Mouse (Mus musculus): ENCODE results near the gene Cfap61. TPM values are rescaled to one million over a fixed set of nuclear protein-coding genes. Genes with fewer than 3 reads are reported as not detected.

The Cfap61 gene
- polyA plus RNA-seq, 1 experiment from 2014 or later: 2.2 TPM

DNA sequence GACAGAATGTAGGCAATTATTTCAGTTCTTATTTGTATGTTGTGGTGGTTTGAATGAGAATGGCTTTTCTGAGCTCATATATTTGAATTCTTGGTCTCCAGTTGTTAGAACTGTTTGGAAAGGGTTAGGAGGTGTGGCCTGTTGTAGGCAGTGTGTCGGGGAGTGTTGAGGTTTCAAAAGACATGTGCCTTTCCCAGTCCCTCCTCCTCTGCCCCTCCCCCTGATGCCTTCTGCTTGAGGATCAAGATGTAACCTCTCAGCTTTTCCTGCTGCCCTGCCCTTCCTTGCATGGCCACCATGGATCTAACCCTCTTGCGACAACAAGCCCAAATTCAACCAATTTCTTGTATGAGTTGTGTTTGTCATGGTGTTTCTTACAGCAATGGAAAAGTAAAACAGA lies 53.2 kb downstream of the Cfap61 start:
- WGBS: 79% methylated on average over 2 of the region's 2 CpGs
- peaks cover under 1% of the 10 kb centered on the region; the same call in 1 of the 2 replicates for H3K4me1 ChIP-seq (replicated peaks)
- no peaks in the 10 kb centered on the region; the same call in 1 of the 2 replicates for H3K27me3 ChIP-seq

DNA sequence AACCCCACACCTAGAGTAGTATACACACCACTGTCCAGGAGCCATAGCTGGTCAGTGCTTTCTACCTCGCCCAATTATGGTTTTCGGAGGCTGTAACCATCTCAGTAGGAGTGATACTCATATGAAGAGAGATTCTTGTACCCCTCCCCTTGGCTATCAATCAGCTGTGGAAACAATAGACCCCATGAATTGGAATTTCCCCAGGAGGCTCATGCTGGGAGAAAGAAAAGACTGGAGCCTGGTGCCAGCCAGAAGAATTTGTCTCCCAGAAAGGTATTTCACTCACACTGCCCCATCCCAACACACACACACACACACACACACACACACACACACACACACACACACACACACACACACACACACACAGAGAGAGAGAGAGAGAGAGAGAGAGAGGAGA lies 55.9 kb downstream of the Cfap61 start:
- H3K36me3 ChIP-seq: no peaks in the 10 kb centered on the region
- WGBS: 49% methylated on average over 2 of the region's 2 CpGs
- H3K4me3 ChIP-seq: no peak overlapping the region
- H3K4me1 ChIP-seq (replicated peaks): no peaks in the 10 kb centered on the region
- H3K27ac ChIP-seq (replicated peaks): no peak overlapping the region
- H3K4me2 ChIP-seq: no peak overlapping the region
- H3K27me3 ChIP-seq: no peaks in the 10 kb centered on the region; the same call in 1 of the 2 replicates
- H3K9ac ChIP-seq: no peak overlapping the region
- no peaks in the 10 kb centered on the region for H3K9me3 ChIP-seq
- no peak for ATAC-seq (ENCODE audit: low read depth)

More for the DNA sequence above, 53.2 kb downstream of the Cfap61 start:
- Histone ChIP-seq H3K9ac (no peak overlapping the region), H3K27ac (replicated peaks) (no peak overlapping the region), H3K4me2 (no peak overlapping the region), H3K36me3 (no peaks in the 10 kb centered on the region), H3K4me3 (no peak overlapping the region), H3K9me3 (no peaks in the 10 kb centered on the region)
- no peak for ATAC-seq (ENCODE audit: low read depth)

DNA sequence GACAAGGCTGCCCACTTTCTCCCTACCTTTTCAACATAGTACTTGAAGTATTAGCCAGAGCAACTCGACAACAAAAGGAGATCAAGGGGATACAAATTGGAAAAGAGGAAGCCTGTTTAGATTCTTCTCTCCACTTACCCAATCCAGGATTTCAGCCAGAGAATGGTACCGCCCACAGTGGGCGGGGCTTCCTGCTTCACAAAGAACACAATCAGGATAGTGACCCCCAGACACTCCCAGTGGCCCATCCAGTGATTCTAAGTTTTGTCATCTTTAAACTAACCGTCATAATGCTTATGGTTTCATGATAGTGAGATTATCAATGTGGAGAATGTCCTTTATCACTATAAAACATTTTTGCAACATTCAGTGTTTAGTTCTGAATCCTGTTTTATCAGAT lies 61.9 kb downstream of the Cfap61 start:
- H3K9me3 ChIP-seq: no peaks in the 10 kb centered on the region
- H3K27me3 ChIP-seq: no peaks in the 10 kb centered on the region; the same call in 1 of the 2 replicates
- no peak overlapping the region for H3K4me2 ChIP-seq
- WGBS: 68% methylated on average over 4 of the region's 4 CpGs
- no peak for ATAC-seq (ENCODE audit: low read depth)
- H3K9ac ChIP-seq: no peak overlapping the region
- H3K4me1 ChIP-seq (replicated peaks): no peaks in the 10 kb centered on the region
- no peaks in the 10 kb centered on the region for H3K36me3 ChIP-seq
- H3K27ac ChIP-seq (replicated peaks): no peak overlapping the region
- no peak overlapping the region for H3K4me3 ChIP-seq

DNA sequence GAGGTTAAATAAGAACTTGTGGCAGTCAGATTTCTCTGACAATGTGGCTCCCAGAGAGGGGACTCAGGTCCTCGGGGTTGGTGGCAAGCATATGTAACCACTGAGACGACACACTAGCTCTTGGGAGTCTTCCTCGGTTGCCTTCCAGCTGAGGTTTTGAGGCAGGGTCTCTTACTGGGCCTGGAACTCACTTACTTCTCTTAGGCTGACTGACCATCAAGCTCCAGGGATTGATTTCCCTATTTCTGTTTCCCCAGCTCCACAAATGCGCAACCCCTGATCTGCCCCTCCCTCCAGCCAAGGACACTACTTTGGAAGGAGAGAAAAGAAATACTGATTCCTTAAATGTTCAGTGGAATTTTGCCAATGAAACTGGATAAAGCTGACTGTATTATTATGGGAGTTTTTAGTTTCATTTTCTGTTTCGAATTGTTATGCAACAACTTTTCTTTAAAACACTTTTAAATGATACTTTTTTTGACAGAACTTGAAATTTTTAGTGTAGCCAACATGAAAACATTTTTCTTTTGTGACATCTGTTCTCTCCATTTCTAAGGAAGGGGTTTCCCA lies 63.5 kb downstream of the Cfap61 start:
- Histone ChIP-seq H3K9ac (no peak overlapping the region), H3K9me3 (no peaks in the 10 kb centered on the region), H3K27me3 (no peaks in the 10 kb centered on the region), H3K4me2 (no peak overlapping the region), H3K4me3 (no peak overlapping the region), H3K4me1 (replicated peaks) (no peaks in the 10 kb centered on the region), H3K27ac (replicated peaks) (no peak overlapping the region), H3K36me3 (no peaks in the 10 kb centered on the region)
- no peak for ATAC-seq (ENCODE audit: low read depth)
- WGBS: 89% methylated on average over 5 of the region's 5 CpGs

DNA sequence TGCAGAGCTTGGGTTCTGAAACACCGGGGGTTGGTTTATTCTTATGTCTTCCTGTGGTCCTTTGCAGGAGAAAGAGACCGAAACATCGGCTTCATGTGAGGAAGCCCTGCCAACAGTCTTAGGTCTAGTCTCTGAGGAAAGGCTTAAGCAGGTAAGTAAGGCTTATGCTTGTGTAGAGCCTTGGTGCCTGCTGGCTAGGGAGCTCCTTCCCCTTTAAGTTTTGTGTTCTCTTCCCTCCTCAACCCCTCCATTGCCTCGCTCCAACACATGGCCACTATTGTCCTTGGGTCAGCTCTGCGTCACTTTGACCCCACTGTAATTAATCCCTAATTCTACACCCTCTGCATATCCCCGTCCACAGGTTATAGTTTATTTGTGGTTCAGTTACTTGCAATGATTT lies 74.2 kb downstream of the Cfap61 start:
- Histone ChIP-seq H3K27ac (replicated peaks) (no peak overlapping the region), H3K9me3 (no peaks in the 10 kb centered on the region), H3K27me3 (no peaks in the 10 kb centered on the region), H3K4me3 (no peak overlapping the region), H3K9ac (no peak overlapping the region), H3K36me3 (no peaks in the 10 kb centered on the region), H3K4me2 (no peak overlapping the region), H3K4me1 (replicated peaks) (no peaks in the 10 kb centered on the region)
- ATAC-seq (ENCODE audit: low read depth): no peak
- WGBS: 79% methylated on average over 6 of the region's 6 CpGs

DNA sequence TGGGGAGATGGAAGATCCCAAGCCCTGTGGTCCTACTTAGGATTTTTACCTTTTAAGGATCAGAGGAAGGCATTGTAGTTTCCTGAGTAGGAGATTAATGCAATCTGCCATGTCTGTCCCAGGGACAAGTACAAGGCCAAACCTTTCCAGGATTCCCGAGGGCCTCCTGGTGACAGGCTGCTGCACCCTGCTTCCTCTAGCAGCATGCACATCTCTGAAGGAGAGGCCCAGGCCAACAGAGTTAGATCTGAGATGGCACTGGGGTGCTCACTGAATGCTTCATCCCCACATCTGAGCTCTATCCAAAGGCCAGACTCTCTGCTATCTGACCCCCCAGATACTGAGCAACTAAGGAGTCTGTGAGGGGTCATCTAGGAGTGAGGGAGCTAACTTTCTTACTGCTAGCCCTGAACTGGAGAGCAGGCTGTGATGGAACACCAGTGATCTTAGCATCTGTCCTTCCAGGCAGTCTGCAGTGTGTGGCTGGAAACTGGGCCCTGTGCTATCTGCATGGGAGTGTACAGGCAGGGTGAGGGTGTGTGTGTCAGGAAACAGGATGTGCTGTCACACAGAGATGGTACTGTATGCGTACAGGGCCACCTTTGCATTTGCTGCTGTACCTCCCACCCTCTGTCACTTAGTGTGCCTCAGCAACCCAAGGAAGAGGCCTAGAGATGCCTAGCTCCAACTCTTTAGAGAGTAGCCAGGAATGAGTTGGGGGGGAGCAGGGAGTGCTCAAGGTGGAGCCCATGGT lies 75.2 kb downstream of the Cfap61 start:
- Histone ChIP-seq H3K4me3 (no peak overlapping the region), H3K4me2 (no peak overlapping the region), H3K36me3 (no peaks in the 10 kb centered on the region), H3K4me1 (replicated peaks) (no peaks in the 10 kb centered on the region), H3K27me3 (no peaks in the 10 kb centered on the region), H3K27ac (replicated peaks) (no peak overlapping the region), H3K9ac (no peak overlapping the region), H3K9me3 (no peaks in the 10 kb centered on the region)
- 82% methylated on average over 2 of the region's 2 CpGs for WGBS
- no peak for ATAC-seq (ENCODE audit: low read depth)

DNA sequence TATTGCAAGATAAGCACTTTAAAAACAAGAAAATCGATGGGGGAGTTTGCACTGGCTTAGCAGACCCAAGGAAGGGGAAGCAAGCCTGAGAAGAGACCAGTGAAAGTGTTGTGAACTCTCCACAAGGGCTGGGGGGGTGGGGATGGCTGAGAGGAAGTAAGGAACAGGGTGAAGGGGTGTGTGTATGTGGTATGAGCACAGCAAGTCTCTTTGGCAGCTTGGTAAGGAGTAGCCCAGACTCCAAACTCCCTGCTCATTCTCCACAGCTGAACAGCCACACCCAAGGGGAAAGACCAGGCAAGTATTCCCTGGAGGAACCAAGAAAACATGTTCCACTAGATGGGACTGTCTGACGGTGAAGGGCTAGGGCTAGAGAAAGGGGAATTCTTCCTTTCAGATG lies 76.2 kb downstream of the Cfap61 start:
- no peaks in the 10 kb centered on the region for H3K9me3 ChIP-seq
- H3K27me3 ChIP-seq: no peaks in the 10 kb centered on the region
- H3K4me2 ChIP-seq: no peak overlapping the region
- no peak for ATAC-seq (ENCODE audit: low read depth)
- H3K27ac ChIP-seq (replicated peaks): no peak overlapping the region
- 0 out of 2 replicates have a peak, but pooled peaks cover 6% of the 10 kb centered on the region for H3K4me1 ChIP-seq (replicated peaks)
- 48% methylated on average over 2 of the region's 2 CpGs for WGBS
- no peak overlapping the region for H3K9ac ChIP-seq
- H3K4me3 ChIP-seq: no peak overlapping the region
- H3K36me3 ChIP-seq: no peaks in the 10 kb centered on the region

DNA sequence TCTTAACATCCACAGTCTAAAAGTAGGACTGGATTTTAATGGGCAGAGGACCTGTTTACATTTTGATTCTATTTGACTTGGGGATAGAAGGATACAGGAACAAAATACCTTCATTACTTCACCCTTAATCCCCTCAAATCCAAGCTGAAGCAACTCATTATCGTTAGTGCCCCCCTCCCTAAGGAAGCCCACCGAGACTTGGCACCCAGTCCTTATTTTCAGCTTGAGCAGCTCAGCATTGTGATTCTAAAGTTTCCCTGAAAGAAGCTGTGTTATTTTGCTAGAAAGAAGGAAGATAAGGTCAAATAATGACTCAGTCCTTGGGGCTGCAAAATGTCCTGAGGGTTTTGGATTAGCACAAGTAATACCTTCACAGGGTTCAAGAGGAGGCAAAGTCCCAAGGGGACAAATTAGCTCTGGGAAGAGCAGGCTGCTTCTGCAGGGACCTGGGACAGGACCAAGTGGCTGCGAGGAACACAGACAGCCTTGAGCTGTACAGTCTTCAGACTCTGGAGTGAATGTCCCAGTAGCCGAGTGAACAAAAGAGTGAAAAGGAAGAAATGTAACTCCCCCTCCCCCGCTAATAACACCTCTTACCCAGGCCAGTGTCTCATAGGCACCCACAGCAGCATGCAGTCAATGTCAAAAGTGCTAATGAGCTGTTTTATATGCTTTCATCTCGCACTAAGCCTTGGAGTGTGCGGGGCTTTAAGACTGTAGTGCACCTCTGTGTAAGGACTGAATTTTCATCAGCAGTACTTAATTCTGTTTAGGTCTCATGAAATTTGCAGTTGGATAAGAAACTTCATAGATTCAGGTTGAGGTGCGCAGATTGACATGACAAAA lies 81.0 kb downstream of the Cfap61 start:
- H3K27ac ChIP-seq (replicated peaks): no peak overlapping the region
- ATAC-seq (ENCODE audit: low read depth): no peak
- H3K27me3 ChIP-seq: no peaks in the 10 kb centered on the region
- H3K4me2 ChIP-seq: no peak overlapping the region
- H3K36me3 ChIP-seq: no peaks in the 10 kb centered on the region
- 46% methylated on average over 8 of the region's 8 CpGs for WGBS
- H3K4me3 ChIP-seq: no peak overlapping the region
- 0 out of 2 replicates have a peak, but pooled peaks cover 6% of the 10 kb centered on the region for H3K4me1 ChIP-seq (replicated peaks)
- H3K9ac ChIP-seq: no peak overlapping the region
- no peaks in the 10 kb centered on the region for H3K9me3 ChIP-seq

DNA sequence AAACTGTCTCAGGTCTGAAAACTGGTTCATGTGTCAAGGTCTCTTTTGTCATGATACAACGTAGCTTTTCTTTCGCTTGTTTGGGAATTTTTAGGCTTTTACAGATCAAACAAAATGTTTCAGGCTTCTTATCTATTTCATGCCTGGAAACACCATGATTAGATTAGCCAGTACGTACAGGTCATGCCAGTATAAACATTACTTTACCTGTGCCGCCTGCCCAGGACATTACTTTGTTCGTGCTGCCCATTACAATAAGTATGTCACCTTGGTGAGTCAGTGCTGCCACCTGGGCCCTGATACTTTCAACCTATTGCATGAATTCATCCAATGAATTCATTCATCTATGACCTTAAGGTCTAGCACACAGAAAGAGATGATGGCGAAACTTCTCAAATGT lies 88.3 kb downstream of the Cfap61 start:
- no peak for ATAC-seq (ENCODE audit: low read depth)
- H3K27ac ChIP-seq (replicated peaks): no peak overlapping the region
- H3K4me2 ChIP-seq: no peak overlapping the region
- H3K9me3 ChIP-seq: no peaks in the 10 kb centered on the region
- no peaks in the 10 kb centered on the region for H3K27me3 ChIP-seq
- no peaks in the 10 kb centered on the region for H3K36me3 ChIP-seq
- H3K4me1 ChIP-seq (replicated peaks): no peaks in the 10 kb centered on the region
- no peak overlapping the region for H3K9ac ChIP-seq
- 86% methylated on average over 6 of the region's 6 CpGs for WGBS
- no peak overlapping the region for H3K4me3 ChIP-seq

DNA sequence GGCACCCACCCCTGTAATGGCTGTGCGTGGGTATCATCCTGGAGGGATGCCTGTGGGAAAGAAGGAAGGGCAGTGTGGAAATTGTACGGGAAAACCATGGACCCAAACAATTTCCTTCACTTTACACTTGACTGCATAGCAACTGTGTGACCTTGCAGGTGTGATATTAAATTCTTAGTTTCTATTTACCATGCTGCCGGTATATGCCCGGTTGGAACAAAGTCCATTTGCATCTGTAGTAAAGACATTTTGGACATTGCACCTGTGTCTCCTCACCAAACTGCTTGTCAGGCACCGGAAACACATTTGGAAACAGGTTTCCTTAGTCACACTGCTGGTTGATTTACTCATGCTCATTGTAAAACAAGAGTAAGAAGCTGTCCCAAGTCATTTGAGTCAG lies 109.1 kb downstream of the Cfap61 start:
- H3K27me3 ChIP-seq: peaks cover 15% of the 10 kb centered on the region
- no peak overlapping the region for H3K9ac ChIP-seq
- 91% methylated on average over 5 of the region's 5 CpGs for WGBS
- peaks cover 24% of the 10 kb centered on the region for H3K4me1 ChIP-seq (replicated peaks)
- no peaks in the 10 kb centered on the region for H3K36me3 ChIP-seq
- H3K27ac ChIP-seq (replicated peaks): no peak overlapping the region
- H3K9me3 ChIP-seq: no peaks in the 10 kb centered on the region
- no peak overlapping the region for H3K4me3 ChIP-seq
- no peak overlapping the region for H3K4me2 ChIP-seq
- no peak for ATAC-seq (ENCODE audit: low read depth)

DNA sequence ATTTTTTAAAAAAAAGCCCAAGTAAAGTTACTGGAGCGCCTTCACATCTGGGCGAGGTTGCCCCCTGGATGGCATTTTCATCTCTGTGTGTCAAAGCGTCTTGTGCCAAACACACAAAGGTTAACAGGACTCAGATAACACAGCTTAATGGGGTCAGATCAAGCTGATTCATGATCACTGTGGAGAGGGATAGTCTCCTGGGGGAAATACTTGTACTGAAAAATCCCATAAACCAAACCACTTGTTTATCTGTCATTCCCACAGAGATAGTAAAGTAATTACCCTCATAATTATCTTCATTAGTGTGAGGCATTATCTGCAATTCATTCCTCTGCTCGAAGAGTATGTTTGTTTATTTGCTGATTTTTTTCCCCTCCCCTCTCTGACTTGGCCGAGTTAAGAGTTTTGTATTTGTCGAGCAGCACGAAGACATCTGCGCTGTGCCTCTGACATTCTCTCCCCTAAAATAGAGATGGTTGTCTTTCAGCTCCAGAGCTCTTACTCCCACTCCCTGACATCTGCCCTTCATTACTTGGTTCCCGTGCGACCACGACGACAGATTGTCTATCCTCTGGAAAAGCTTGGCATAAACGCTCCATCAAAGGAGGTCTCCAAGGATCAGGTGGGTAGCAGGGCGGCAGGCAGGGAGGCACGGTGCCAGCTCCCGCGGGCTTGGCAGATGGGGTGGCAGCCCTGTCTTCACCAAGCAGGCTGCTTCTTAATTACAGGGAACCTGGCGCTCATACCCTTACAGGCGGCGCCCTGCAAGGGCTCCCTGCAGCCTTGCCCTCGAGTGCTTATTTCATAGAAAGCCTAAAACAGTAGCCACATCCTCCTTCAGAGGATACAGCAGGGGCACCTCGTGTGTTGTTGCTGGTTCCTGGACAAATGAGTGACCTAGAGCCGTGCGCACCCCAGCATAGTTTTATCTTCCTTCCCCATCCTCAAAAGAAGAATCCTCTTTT lies 110.6 kb downstream of the Cfap61 start:
- Histone ChIP-seq H3K27me3 (peaks cover 15% of the 10 kb centered on the region), H3K4me1 (replicated peaks) (peaks cover 24% of the 10 kb centered on the region), H3K4me2 (peak overlapping the region; percentile 38), H3K27ac (replicated peaks) (no peak overlapping the region), H3K9ac (no peak overlapping the region), H3K9me3 (no peaks in the 10 kb centered on the region), H3K4me3 (no peak overlapping the region), H3K36me3 (no peaks in the 10 kb centered on the region)
- ATAC-seq (ENCODE audit: low read depth): peak; percentile 86
- WGBS: 32% methylated on average over 24 of the region's 24 CpGs

All from neural tube, embryonic 13.5 days (tissue).